Mouse (Mus musculus) liver, adult (tissue): ENCODE results near the gene Rgs3.

ENCODE experiments used
- GATA4 ChIP-seq: IDR thresholded peaks from 2 replicates; pipeline ENCODE4 v1.6.1; 2014; ENCODE audit warnings: mild to moderate bottlenecking, low read length; ENCODE audit not compliant: insufficient replicate concordance

The Rgs3 gene

GRCm38 (mm10) chr4:62669094-62670071 lies 109.7 kb downstream of the Rgs3 start:
- no peak for TF ChIP-seq GATA4

DNA sequence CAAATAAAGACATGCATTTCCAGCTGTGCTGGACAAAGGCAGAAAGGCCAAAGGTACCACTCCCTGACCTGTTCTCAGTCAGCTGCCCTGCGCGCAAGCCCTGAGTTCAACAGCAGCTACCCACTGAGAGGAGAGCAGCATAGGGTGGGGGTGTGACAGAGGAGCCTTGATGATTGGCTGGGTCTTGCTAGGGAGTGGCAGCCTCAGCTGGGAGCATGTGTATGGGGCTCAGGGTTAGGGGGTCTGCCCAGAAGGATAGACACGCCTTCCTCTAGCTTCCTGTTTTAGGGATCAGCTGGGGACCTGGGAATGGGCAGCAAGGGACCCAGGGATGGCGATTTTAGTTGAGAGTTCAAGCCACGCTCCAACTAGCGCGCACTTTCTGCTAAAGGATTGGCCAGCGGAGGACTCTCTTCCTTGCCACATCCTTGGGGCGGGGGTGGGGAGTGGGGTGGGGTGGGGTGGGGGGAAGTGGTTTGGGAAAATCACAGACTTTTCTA lies 113.9 kb downstream of the Rgs3 start:
- TF ChIP-seq GATA4, result no peak

DNA sequence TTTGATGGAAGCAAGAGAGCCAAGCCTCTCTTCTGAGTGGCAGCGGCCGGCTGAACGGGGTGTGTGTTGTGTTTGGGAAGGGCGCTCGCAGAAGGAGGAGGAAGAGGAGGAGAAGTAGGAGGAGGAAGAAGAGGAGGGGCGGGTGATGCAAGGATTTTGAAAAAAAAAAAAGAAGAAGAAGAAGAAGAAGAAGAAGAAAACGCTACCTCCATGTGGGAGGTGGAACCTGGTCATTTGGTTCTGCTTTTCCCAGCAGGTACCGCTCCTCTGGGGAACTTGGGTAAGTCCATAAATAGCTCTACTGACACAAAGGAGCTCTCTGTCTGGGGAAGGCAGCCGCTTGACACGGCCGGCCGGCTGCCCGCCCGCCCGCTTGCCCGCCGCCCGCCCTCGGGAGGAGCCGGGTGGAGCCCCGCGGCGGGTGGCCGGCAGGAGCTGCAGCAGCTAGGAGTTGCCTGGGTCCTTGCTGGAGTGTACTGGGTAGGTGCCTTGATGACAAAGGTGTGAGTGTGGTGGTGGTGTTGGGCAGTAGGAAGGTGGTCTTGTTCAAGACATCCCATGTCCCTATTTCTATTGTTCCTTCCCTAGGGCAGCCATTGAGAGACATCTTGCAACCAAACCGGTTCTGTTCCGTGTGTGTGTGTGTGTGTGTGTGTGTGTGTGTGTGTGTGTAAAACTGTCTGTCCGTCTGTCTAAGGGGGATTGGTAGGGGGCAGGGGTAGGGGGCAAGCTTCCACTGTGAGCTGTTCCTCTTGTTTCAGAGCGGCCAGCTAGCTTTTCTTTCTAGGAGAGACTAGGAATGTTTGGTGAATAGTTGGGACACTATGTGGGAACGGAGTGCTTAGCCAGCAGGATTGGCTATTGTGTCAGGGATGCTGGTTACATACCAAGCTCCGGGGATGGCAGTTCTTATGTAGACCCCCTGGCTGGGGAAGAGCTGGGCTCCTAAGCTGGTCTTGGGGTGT lies 114.7 kb downstream of the Rgs3 start:
- TF ChIP-seq GATA4, result no peak

DNA sequence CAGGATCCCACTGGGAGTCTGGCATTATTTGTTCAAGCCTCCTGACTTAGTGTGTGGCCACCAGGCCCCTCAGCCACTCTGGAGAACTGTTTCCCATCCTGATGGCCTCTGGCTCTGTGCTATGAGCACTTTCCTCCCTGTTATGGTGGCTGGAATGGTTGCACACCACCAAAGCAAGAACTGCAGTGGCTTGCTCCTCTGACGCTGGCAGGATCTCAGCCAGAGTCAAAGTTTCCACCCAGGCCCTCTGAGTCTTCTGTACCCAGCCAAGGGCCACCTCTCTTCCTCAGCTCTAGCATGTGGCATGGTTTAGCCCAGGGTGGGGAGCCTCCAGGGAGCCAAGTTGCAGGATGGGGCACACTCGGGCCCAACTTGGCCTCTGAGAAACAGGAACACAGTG lies 115.7 kb downstream of the Rgs3 start:
- TF ChIP-seq GATA4, result no peak

- TF ChIP-seq GATA4, result no peak
Measured at GRCm38 (mm10) chr4:62677047-62677737, 117.5 kb downstream of the Rgs3 start.

DNA sequence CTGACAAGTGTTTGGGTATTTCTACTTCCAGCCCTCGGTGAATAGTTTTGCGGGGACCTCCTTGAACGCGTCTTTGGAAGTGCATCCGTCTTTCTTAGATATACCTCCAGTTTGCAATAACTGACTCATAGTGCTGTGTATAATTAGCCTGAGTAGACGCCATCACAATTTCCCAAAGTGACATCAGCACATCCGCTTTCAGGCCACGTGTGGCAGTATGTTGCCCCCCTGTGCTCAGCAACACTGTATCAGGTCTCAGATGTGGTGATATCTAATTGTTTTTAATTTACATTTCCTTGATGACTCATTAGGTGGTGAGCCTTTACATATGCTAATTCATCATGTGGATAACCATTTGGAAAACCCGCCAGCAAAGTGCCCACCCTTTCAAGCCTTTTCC lies 119.5 kb downstream of the Rgs3 start:
- no peak for TF ChIP-seq GATA4

DNA sequence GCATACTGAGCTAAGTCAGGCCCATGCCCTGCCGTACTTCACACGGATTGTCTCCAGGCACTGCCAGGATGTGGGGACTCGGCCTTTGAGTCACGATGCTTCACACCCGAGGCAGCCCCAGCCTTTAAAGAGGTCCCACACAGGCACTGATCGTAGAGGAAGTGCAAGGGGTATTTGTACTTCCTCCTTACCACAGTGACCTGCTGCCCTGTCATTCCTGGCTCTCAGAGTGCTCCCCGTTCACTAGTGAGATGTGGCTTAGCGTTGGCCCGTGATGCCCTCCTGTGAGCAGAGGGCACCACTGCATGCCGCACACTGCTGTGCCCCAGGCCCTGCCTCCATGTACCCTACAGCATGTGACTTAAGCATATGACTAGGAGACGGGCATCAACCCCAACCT lies 121.8 kb downstream of the Rgs3 start:
- no peak for TF ChIP-seq GATA4

- TF ChIP-seq GATA4, result no peak
Measured at GRCm38 (mm10) chr4:62682371-62682770, 122.7 kb downstream of the Rgs3 start.

- TF ChIP-seq GATA4, result no peak
Measured at GRCm38 (mm10) chr4:62683148-62683547, 123.5 kb downstream of the Rgs3 start.

- no peak for TF ChIP-seq GATA4
Measured at GRCm38 (mm10) chr4:62684351-62684750, 124.7 kb downstream of the Rgs3 start.

- no peak for TF ChIP-seq GATA4
Measured at GRCm38 (mm10) chr4:62685268-62685667, 125.6 kb downstream of the Rgs3 start.

- TF ChIP-seq GATA4, result no peak
Measured at GRCm38 (mm10) chr4:62686769-62687168, 127.1 kb downstream of the Rgs3 start.

GRCm38 (mm10) chr4:62688142-62688541 lies 128.5 kb downstream of the Rgs3 start:
- TF ChIP-seq GATA4, result no peak

DNA sequence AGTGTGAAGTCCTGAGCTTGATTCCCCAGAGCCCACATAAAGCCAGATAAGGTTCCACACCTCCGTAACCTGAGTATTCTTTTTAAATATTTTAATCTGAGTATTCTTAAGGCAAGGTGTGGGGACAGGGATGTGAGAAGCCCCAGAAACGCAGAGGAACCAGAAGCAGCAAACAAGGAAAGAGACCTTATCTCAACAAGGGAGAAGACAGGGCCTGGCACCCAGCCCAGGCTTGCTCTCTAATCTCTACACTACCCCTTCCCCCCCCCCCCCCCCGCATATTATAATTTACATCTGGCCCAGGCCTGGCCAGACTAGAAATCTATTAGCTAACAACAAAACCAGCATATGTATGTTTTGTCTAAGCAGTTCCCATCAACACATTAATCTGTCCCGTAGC lies 131.3 kb downstream of the Rgs3 start:
- no peak; the same call in 1 of the 2 replicates for TF ChIP-seq GATA4

DNA sequence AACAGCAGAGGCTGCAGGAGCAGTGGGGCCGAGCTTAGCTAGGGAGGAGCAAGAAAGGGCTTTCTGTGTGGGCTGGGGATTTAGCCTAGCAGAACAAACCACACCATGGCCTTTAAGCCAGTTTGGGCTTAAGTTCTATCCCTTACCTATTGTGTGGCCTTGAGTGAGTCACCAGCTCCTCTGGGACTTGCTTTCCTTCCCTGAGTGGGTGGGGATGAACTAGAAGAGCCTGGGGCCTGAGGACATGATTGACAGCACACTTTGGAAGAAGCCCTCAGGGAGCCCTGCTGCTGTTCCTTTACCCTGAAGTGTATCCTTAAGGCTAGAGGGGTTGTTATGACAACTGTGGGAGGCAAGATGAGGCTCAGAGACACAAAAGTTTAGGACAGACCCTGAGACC lies 132.0 kb downstream of the Rgs3 start:
- no peak for TF ChIP-seq GATA4
